Mouse (Mus musculus) stomach, postnatal 0 days (tissue): ENCODE results near the gene Eogt.

Experiments
- CTCF ChIP-seq: IDR thresholded peaks from 2 replicates; pipeline ENCODE4 v1.5.1; 2016; ENCODE audit warnings: antibody characterized with exemption, low read depth, mild to moderate bottlenecking, moderate library complexity
- EP300 ChIP-seq: optimal IDR thresholded peaks from 2 replicates; pipeline ENCODE3; 2016; ENCODE audit warnings: antibody characterized with exemption

DNA sequence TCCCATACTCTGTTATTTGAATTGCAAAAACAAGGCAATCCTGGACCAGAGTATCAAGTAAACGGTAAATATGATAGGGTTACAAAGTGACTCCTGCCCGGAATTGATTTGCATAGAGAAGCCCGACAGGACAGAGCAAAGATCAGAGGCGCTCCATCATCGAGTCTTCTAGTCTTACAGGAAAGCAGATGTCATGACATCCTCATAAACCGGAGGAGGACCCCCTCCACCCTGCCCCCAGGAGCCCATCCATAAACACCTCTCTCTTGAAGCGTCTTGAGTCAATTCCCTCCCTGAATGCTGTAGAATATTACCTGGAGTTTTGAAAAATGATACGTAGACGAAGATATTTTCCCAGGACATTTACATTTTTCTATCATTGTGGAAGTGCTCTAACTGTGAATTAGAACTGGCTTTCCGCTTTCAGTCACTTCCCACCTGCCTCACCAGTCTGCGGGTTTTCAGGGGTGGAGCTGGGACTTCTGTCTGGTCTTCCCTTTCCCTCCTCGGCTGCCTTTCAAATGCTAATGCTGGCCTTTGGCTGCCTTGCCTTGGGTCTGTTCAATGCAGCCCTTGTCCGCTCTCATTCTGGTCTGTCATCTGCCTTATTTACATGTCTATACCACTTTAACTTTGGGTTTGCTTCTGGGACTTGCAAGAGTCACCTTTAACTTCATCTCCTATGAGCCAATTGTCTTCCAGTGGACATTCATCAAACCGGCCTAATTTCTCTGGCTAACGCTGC lies 46.9 kb downstream of the Eogt start:
- TF ChIP-seq CTCF (no peak), EP300 (no peak)
